Mouse (Mus musculus): ENCODE measurements at regions not wholly inside any gene's neighbourhood (a gene's known extent, or its start where the extent isn't known, plus 50 kb on each side); places are given as distances from the start of the nearest gene placed in this dataset.

GRCm38 (mm10) chr17:83097998-83098397 is 117.1 kb upstream of the Pkdcc start:
- DNase-seq, result no peak

- DNase-seq, result no peak
These were observed 116.2 kb upstream of the Pkdcc start for GRCm38 (mm10) chr17:83098679-83099413.

GRCm38 (mm10) chr17:83101035-83101434 is 114.1 kb upstream of the Pkdcc start:
- DNase-seq, result peak; percentile 37

DNA sequence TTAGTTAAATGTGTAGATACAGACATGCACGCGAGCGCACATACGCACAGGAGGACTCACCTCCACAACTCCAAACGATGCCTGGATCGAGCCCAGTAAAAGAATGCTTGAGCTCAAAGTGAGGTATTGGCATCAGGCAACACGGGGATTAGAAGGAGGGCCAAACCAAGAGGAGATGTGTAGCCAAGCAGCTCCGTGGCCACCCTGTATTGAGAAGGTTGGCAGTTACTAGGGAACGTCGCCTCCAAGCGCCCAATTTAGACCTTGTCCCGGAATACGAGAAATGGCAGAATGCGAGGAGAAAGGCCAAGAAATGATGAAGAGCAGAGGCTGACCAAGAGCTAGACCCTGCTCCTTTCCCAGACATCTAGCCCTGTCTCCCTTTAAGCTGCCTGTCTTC is 113.3 kb upstream of the Pkdcc start:
- no peak for DNase-seq

DNA sequence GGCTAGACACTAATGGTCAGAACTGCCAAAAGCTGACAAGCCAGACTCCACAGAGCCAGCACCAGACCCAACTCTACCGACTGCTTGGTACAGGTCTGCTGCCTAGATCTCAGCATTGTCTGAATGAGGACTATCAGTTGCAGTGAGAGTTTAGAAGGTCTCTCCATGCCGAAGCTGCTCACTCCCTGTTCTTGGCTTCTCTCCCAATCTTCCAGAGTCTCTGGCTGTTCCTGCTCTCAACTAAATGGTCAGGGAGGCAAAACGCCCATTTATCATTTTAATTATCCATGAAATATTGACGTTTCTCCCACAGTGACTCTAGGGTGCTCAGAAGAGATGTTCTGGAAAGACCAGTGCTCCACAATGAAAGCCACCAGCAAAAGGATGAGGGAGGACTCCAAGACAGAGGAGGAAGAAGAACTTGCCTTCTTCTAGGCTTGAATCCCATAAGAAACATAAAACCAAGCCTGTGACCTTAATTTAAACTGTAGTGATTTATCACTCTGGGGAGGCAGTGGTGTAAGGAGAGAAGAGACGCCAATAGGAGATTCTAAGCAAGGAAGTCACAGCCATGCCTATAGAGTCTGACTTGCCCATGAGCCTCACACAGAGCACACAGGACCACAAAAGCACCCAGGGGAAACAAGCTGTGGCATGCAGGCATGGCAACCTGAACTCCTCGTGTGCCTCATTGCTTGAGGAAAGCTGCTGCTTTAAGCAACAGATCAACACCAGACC is 112.2 kb upstream of the Pkdcc start:
- no peak for DNase-seq

DNA sequence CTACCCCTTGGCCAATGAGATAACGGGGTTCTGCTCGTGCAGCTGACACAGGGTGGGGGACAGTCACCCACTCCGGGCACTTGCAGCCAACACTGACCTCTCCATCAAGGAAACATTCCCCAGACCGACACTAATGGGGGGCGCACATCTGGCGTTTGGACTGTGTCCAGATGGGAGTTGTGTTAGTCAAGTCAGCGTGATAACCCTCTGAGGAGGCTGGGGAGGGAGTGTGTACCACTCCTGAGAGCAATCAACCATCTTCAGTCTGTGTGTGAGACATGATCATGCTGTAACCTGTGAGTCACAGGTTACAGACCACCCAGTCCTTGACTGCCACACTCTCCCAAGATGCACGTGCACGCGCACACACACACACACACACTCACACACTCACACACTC is 106.9 kb upstream of the Pkdcc start:
- no peak for DNase-seq

- DNase-seq, result no peak
These were observed 105.2 kb upstream of the Pkdcc start for GRCm38 (mm10) chr17:83109792-83110440.

DNA sequence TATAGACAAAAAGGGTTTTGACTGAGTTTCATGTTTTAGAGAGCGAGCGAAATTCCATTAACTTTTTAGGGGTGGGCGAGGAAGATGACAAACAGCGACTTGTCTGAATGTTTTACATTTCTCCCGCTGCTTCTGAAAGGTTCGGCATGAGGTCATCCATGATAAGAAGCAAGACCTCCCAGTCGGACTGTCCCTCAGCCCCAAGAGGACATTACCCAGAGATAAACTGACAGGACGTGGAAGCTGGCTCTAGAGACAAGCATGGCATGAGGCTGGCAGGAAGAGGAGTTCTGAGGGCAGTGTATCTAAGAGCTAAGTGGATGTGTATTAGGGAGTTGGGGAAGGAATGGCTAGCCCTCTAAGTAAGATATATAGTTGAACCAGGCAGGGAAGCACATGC is 104.5 kb upstream of the Pkdcc start:
- DNase-seq, result no peak

- no peak for DNase-seq
These were observed 99.9 kb upstream of the Pkdcc start for GRCm38 (mm10) chr17:83115146-83115545.

DNA sequence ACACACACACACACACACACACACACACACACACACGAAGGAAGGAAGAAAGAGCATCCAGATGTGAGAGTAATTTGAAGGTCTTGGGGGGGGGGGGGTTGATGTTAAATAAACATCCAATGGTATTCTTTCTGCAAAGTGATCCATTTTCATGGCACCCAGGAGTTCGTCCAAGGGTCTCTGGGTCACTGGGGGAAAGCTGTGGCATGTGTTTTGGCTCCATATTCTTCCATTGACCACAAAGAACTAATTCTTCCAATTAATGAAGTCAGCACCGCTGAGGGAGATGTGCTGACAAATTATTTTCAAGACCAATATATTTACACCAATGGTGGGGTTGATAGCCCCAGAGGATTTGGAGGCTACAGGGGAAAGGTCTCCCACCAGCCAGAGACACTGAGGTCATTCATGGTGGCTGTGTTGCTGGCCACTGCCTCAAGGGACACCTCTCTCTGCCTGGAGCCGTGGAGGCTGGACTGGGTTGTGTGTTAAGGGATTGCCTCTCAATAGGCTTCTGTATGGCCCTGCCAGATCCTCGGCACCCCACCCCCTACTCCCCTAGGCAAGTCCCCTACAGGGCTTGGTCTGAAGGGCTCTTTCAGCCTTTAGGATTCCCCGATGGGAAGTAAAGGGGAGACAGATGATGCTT is 99.1 kb upstream of the Pkdcc start:
- DNase-seq, result no peak

DNA sequence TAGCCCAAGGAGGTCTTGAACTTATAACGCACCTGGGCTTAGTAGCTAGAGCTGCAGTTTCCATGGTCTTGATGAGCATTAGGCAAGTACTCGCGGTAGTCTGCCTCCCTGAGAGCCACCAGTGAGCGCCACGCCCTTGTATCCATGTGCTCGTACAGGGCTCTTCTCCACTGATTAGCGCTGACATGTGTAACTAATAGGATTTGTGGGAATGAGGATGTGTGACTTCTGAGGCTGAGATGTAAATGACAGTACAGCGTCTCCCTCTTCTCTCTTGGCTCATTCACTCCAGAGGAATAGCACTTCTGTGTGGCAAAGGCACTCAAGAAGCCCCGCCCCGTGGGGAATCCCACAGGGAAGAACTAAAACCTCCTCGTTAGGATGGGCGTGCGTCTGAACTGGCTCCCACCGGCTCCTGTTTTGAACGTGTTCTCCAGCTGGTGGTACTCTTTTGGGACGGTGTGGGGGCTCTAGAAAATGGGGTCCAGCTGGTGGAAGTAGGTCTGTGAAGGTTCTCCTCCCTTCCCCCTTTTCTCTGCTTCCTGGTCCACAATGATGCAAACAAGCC is 94.3 kb upstream of the Pkdcc start:
- DNase-seq, result no peak

- peak; percentile 83 for DNase-seq
These were observed 92.4 kb upstream of the Pkdcc start for GRCm38 (mm10) chr17:83122525-83123280.

DNA sequence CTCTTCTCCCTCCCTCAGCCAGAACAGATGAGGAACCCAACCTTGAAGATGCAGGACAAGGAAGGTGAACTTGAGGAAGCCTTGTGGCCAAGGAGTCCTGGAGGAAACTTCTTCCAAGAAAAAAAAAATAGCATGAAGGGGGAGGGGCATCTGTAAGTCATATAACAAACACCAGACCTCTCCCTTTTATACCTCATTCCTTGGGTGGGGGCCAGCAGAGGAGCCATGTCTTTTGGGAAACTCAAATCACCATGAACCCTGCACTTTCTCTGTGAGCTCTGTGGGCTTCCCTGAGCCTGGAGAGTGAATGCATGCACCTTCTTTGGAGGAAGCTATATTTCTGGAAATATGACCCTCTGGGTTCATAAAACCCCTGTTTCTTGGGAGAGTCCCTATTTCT is 90.0 kb upstream of the Pkdcc start:
- no peak for DNase-seq

DNA sequence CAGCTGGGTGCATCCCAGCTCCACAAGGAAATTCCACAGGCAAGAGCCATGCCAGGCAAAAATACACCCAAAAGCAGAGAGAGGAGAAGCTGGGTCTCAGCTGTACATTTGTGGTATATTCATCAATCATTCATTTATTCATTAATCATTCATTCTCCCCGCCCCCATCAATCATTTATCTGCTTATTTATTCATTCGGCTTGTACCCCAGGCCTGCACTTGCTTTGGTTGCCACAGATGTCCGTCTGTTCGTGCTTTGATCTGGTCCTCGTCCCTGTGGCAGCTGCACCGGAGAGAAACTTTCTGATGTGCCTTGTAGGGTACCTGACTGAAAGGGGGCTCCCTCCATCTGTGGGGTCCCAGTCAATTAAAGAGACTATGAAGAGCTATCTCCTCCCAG is 87.2 kb upstream of the Pkdcc start:
- no peak for DNase-seq

GRCm38 (mm10) chr17:83128843-83129544 is 86.1 kb upstream of the Pkdcc start:
- no peak for DNase-seq

DNA sequence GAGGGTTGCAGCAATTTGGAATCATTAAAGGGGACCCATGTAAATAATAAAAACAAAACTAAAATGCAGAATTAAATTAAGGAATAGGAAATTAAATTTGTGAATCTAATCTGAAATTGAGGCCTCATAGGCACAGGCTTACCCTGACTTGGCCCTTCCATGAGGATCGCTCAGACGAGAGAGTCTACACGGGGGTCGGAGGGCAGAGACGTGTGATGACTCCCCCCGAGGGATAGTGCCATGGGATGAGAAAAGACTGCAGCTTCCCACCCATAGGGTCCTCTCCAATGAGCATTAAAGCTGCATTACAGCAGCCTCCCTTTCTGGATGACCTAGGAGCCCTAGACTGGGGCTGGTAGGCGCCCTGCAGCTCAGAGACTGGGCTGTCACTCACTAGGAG is 85.4 kb upstream of the Pkdcc start:
- DNase-seq, result no peak

- DNase-seq, result no peak
These were observed 81.9 kb upstream of the Pkdcc start for GRCm38 (mm10) chr17:83133201-83133600.

- peak; percentile 54 for DNase-seq
These were observed 79.5 kb upstream of the Pkdcc start for GRCm38 (mm10) chr17:83135441-83136120.

- no peak for DNase-seq
These were observed 78.8 kb upstream of the Pkdcc start for GRCm38 (mm10) chr17:83136267-83136666.

DNA sequence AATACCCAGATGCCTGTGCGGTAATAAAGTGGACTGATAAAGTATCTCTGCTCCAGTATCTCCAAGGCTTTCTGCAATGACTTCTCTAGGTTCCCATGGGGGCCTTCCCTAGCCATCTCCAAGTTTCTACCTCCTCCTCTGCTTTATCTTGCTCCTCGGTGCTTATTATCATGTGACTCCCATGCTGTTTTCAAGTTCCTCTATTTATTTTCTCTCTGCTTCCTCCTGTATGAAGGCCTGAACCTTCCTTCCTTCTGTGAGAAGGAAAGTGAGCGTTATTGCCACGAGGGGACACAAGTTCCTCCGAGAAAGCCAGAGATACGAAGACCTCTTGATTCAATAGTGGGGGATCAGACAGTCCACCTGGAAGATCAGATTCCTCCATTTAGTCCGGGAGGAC is 77.4 kb upstream of the Pkdcc start:
- no peak for DNase-seq
